In genomic region chr12:80116206-80117112, GRCm38 (mm10) we compare ENCODE assay signal across 7 mouse cellular contexts. TPM values are rescaled to one million over a fixed set of nuclear protein-coding genes. Genes with fewer than 3 reads are reported as not detected.
DNase-seq lines count a peak whose midpoint lies in the region; ATAC-seq lines count a peak whose summit lies in the region.

No protein-coding gene starts in this region.

- peaks cover 25% of the 10 kb centered on the region for H3K4me1 ChIP-seq in megakaryocyte, embryonic 14.5 days
- H3K4me1 ChIP-seq in hindbrain, embryonic 15.5 days (replicated peaks), result peaks cover 26% of the 10 kb centered on the region
- H3K4me1 ChIP-seq in midbrain, embryonic 16.5 days (ENCODE audit: control insufficient read depth, insufficient read depth, low read length), result peaks cover 26% of the 10 kb centered on the region

- DNase-seq in embryo, embryonic 9.5 days (ENCODE audit: extremely low spot score), result peak; percentile 24
- no peak for DNase-seq in right cerebral cortex, postnatal 10 days (ENCODE audit: low spot score in 2 of 2)
- DNase-seq in right cerebral cortex, postnatal 4 days, result no peak

- H3K4me3 ChIP-seq in megakaryocyte, embryonic 14.5 days (replicated peaks), result peak overlapping the region; percentile 95
- H3K4me3 ChIP-seq in hindbrain, embryonic 15.5 days, result peak overlapping the region; percentile 65
- H3K4me3 ChIP-seq in midbrain, embryonic 16.5 days (ENCODE audit: low read depth, low read length), result peak overlapping the region; percentile 80

- H3K9me3 ChIP-seq in megakaryocyte, embryonic 14.5 days, result peaks cover 5% of the 10 kb centered on the region
- H3K9me3 ChIP-seq in hindbrain, embryonic 15.5 days, result no peaks in the 10 kb centered on the region
- no peaks in the 10 kb centered on the region for H3K9me3 ChIP-seq in midbrain, embryonic 16.5 days (replicated peaks; ENCODE audit: control insufficient read depth, low read length, poor library complexity, severe bottlenecking)

- H3K36me3 ChIP-seq in megakaryocyte, embryonic 14.5 days (replicated peaks; ENCODE audit: low read length), result peaks cover 16% of the 10 kb centered on the region
- peaks cover 3% of the 10 kb centered on the region; the same call in 1 of the 2 replicates for H3K36me3 ChIP-seq in hindbrain, embryonic 15.5 days
- H3K36me3 ChIP-seq in midbrain, embryonic 16.5 days (ENCODE audit: control insufficient read depth, insufficient read depth, low read length), result 0 out of 2 replicates have a peak, but pooled peaks cover 4% of the 10 kb centered on the region

- WGBS in hindbrain, embryonic 15.5 days, result 29% methylated on average over 18 of the region's 18 CpGs
- 29% methylated on average over 18 of the region's 18 CpGs for WGBS in midbrain, embryonic 16.5 days

- H3K4me2 ChIP-seq in hindbrain, embryonic 15.5 days, result peak overlapping the region; percentile 90
- peak overlapping the region; percentile 98 for H3K4me2 ChIP-seq in midbrain, embryonic 16.5 days (ENCODE audit: low read length)

- no peak for ATAC-seq in megakaryocyte, adult 5-6 weeks (ENCODE audit: poor library complexity, severe bottlenecking)
- peak; percentile 13; the same call in 1 of the 2 replicates for ATAC-seq in hindbrain, embryonic 15.5 days (ENCODE audit: low FRiP score, low read depth)
- ATAC-seq in midbrain, embryonic 16.5 days, result peak; percentile 29; the same call in 1 of the 2 replicates

- peak overlapping the region; percentile 87 for H3K27ac ChIP-seq in hindbrain, embryonic 15.5 days (replicated peaks)
- H3K27ac ChIP-seq in midbrain, embryonic 16.5 days (ENCODE audit: low read length), result peak overlapping the region; percentile 89

- peak overlapping the region; percentile 78 for H3K9ac ChIP-seq in hindbrain, embryonic 15.5 days
- H3K9ac ChIP-seq in midbrain, embryonic 16.5 days (ENCODE audit: low read depth, low read length), result peak overlapping the region; percentile 83

- H3K27me3 ChIP-seq in megakaryocyte, embryonic 14.5 days (replicated peaks), result peaks cover 10% of the 10 kb centered on the region
- 0 out of 2 replicates have a peak, but pooled peaks cover under 1% of the 10 kb centered on the region for H3K27me3 ChIP-seq in hindbrain, embryonic 15.5 days
- H3K27me3 ChIP-seq in midbrain, embryonic 16.5 days (ENCODE audit: control insufficient read depth, insufficient read depth, low read depth, low read length), result peaks cover 12% of the 10 kb centered on the region

RNA-seq across cellular contexts. Expression of gene Zfp36l1, which starts 3.6 kb away (rescaled TPM):
- 206 and 219 TPM in 2 replicates for polyA plus RNA-seq in megakaryocyte, embryonic 14.5 days (2012; ENCODE audit: insufficient read depth, low replicate concordance)
- 15.6 and 21.0 TPM in 2 replicates for total RNA-seq in megakaryocyte, adult 5-6 weeks (2015)
- 3.8 and 5.4 TPM in 2 replicates for total RNA-seq in megakaryocyte, adult 5-6 weeks (2017)
- polyA plus RNA-seq in hindbrain, embryonic 15.5 days (2015; fragmentation: Nextera tagmentation; extraction: Ambion mirVana), result 46.1 and 55.4 TPM in 2 replicates
- polyA plus RNA-seq in midbrain, embryonic 16.5 days (2015; fragmentation: Nextera tagmentation; extraction: Ambion mirVana), result 26.5 and 29.9 TPM in 2 replicates
